Mouse (Mus musculus): ENCODE data around the gene Olfr1030.
"Not testable (repeated sequence)": the region's sequence is repeated elsewhere in the genome, so short reads cannot be mapped to it uniquely, and the experiment has no call there.

The Olfr1030 gene

GRCm38 (mm10) chr2:85978976-85979375 lies at the start of gene Olfr1030:
TSS of gene Olfr1030 (plus strand) at chr2:85979276.
- DNase-seq: no peak

GRCm38 (mm10) chr2:85950137-85950536 lies 28.9 kb upstream of the Olfr1030 start, which contains the start of gene Olfr1028:
TSS of gene Olfr1028 (plus strand) at chr2:85950437.
- no peak for DNase-seq

GRCm38 (mm10) chr2:85973595-85973994 lies 5.5 kb upstream of the Olfr1030 start, which contains the start of gene Olfr1029:
TSS of gene Olfr1029 (plus strand) at chr2:85973895.
- DNase-seq: no peak

- DNase-seq: no peak
Measured at GRCm38 (mm10) chr2:85990004-85990403, 10.9 kb downstream of the Olfr1030 start, which contains the start of gene Olfr1031. TSS of gene Olfr1031 (plus strand) at chr2:85990304.

- DNase-seq: no peak
Measured at GRCm38 (mm10) chr2:86005240-86005639, 26.2 kb downstream of the Olfr1030 start, which contains the start of gene Olfr1032. TSS of gene Olfr1032 (plus strand) at chr2:86005540.

- peak; percentile 1 for DNase-seq
Measured at GRCm38 (mm10) chr2:86020406-86020805, 41.3 kb downstream of the Olfr1030 start, which contains the start of gene Olfr1033. TSS of gene Olfr1033 (plus strand) at chr2:86020633.

- DNase-seq: not testable (repeated sequence)
Measured at GRCm38 (mm10) chr2:86021518-86021917, 42.4 kb downstream of the Olfr1030 start.
